Mouse (Mus musculus): Measurements from ENCODE around the gene Abhd10.

Gene Abhd10

GRCm38 (mm10) chr16:45724742-45725102, 18.0 kb downstream of the Abhd10 start:
- DNase-seq (ENCODE audit: low spot score in 2 of 2), result no peak

- no peak for DNase-seq (ENCODE audit: low spot score in 2 of 2)
These were observed 18.6 kb downstream of the Abhd10 start, which contains the start of gene Tagln3 for GRCm38 (mm10) chr16:45724061-45724741. Tagln3 (minus strand) TSS chr16:45724608.

- DNase-seq (ENCODE audit: low spot score in 2 of 2), result no peak
These were observed 19.4 kb downstream of the Abhd10 start for GRCm38 (mm10) chr16:45723172-45723901.

- DNase-seq (ENCODE audit: low spot score in 2 of 2), result no peak
These were observed 20.2 kb downstream of the Abhd10 start for GRCm38 (mm10) chr16:45722460-45722951.

- no peak for DNase-seq (ENCODE audit: low spot score in 2 of 2)
These were observed 22.6 kb downstream of the Abhd10 start for GRCm38 (mm10) chr16:45720022-45720630.

GRCm38 (mm10) chr16:45718296-45718695, 24.5 kb downstream of the Abhd10 start:
- DNase-seq (ENCODE audit: low spot score in 2 of 2), result no peak

GRCm38 (mm10) chr16:45714489-45715150, 28.1 kb downstream of the Abhd10 start:
- no peak for DNase-seq (ENCODE audit: low spot score in 2 of 2)

- no peak for DNase-seq (ENCODE audit: low spot score in 2 of 2)
These were observed 28.9 kb downstream of the Abhd10 start for GRCm38 (mm10) chr16:45713878-45714277.

- no peak for DNase-seq (ENCODE audit: low spot score in 2 of 2)
These were observed 29.5 kb downstream of the Abhd10 start for GRCm38 (mm10) chr16:45713261-45713660.

GRCm38 (mm10) chr16:45711263-45711662, 31.5 kb downstream of the Abhd10 start:
- no peak for DNase-seq (ENCODE audit: low spot score in 2 of 2)

GRCm38 (mm10) chr16:45699301-45699700, 43.5 kb downstream of the Abhd10 start:
- DNase-seq (ENCODE audit: low spot score in 2 of 2), result no peak

- DNase-seq (ENCODE audit: low spot score in 2 of 2), result no peak
These were observed 44.8 kb downstream of the Abhd10 start for GRCm38 (mm10) chr16:45697996-45698395.

GRCm38 (mm10) chr16:45695445-45696160, 47.2 kb downstream of the Abhd10 start:
- DNase-seq (ENCODE audit: low spot score in 2 of 2), result no peak

GRCm38 (mm10) chr16:45693558-45693957, 49.2 kb downstream of the Abhd10 start, which contains the start of gene Tmprss7:
Tmprss7 (minus strand) TSS chr16:45693658.
- no peak for DNase-seq (ENCODE audit: low spot score in 2 of 2)

- no peak for DNase-seq (ENCODE audit: low spot score in 2 of 2)
These were observed 49.9 kb downstream of the Abhd10 start for GRCm38 (mm10) chr16:45692851-45693250.

GRCm38 (mm10) chr16:45690178-45690577, 52.6 kb downstream of the Abhd10 start:
- DNase-seq (ENCODE audit: low spot score in 2 of 2), result no peak

GRCm38 (mm10) chr16:45686833-45687232, 55.9 kb downstream of the Abhd10 start:
- DNase-seq (ENCODE audit: low spot score in 2 of 2), result no peak

GRCm38 (mm10) chr16:45685295-45685694, 57.5 kb downstream of the Abhd10 start:
- no peak for DNase-seq (ENCODE audit: low spot score in 2 of 2)

- peak; percentile 33 to 75 for DNase-seq (ENCODE audit: low spot score in 2 of 2)
These were observed 57.9 kb downstream of the Abhd10 start for GRCm38 (mm10) chr16:45684815-45685214.
